Mouse (Mus musculus): Measurements from ENCODE around the gene Gm49403. TPM values are rescaled to one million over a fixed set of nuclear protein-coding genes. Genes with fewer than 3 reads are reported as not detected.
"Not testable (repeated sequence)": the region's sequence is repeated elsewhere in the genome, so short reads cannot be mapped to it uniquely, and the experiment has no call there.

Gene Gm49403
- not detected in 2 replicates for polyA plus RNA-seq (2015; fragmentation: Nextera tagmentation; extraction: Ambion mirVana)

- Histone ChIP-seq H3K9ac (ENCODE audit: low read depth, low read length) (no peak within 1 kb of the TSS), H3K27me3 (replicated peaks; ENCODE audit: control insufficient read depth, insufficient read depth, low read length) (no peaks in the 10 kb centered on the region), H3K4me1 (ENCODE audit: control insufficient read depth, insufficient read depth, low read depth, low read length) (peaks cover 15% of the 10 kb centered on the region), H3K27ac (ENCODE audit: low read depth, low read length) (no peak within 1 kb of the TSS), H3K9me3 (ENCODE audit: control insufficient read depth, low read length) (no peaks in the 10 kb centered on the region), H3K4me2 (ENCODE audit: low read length) (no peak within 1 kb of the TSS), H3K4me3 (ENCODE audit: low read length) (no peak within 1 kb of the TSS), H3K36me3 (ENCODE audit: control insufficient read depth, insufficient read depth, low read length) (no peaks in the 10 kb centered on the region)
- 82% methylated on average over 3 of the region's 3 CpGs for whole genome bisulfite sequencing
- no peak for ATAC-seq
These were observed at the start of gene Gm49403, which contains the start of gene Lbhd1 for GRCm38 (mm10) chr19:8883616-8884015. Gene Gm49403 (plus strand): TSS chr19:8883930. Gene Lbhd1 (plus strand): TSS chr19:8883732.

DNA sequence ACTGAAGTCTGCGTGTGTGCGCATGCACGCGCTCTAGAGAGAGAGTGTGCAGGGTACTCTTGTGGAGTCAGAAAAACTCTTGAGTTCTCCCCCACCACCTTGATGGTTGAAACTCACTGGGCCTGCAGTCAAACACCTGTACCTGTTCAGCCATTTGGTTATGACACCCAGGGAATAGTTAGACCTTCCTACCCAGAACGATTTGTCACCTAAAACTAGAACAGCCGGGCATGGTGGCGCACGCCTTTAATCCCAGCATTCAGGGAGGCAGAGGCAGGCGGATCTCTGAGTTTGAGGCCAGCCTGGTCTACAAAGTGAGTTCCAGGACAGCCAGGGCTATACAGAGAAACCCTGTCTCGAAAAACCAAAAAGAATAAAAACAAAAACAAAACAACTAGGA is 47.4 kb upstream of the Gm49403 start:
- H3K27me3 ChIP-seq (replicated peaks; ENCODE audit: control insufficient read depth, insufficient read depth, low read length); H3K27ac ChIP-seq (ENCODE audit: low read depth, low read length); H3K9me3 ChIP-seq (ENCODE audit: control insufficient read depth, low read length); H3K4me3 ChIP-seq (ENCODE audit: low read length); ATAC-seq; H3K9ac ChIP-seq (ENCODE audit: low read depth, low read length); H3K4me1 ChIP-seq (ENCODE audit: control insufficient read depth, insufficient read depth, low read depth, low read length); H3K4me2 ChIP-seq (ENCODE audit: low read length): not testable (repeated sequence)
- H3K36me3 ChIP-seq (ENCODE audit: control insufficient read depth, insufficient read depth, low read length) = peaks cover 20% of the 10 kb centered on the region
- WGBS = 97% methylated on average over 10 of the region's 10 CpGs

DNA sequence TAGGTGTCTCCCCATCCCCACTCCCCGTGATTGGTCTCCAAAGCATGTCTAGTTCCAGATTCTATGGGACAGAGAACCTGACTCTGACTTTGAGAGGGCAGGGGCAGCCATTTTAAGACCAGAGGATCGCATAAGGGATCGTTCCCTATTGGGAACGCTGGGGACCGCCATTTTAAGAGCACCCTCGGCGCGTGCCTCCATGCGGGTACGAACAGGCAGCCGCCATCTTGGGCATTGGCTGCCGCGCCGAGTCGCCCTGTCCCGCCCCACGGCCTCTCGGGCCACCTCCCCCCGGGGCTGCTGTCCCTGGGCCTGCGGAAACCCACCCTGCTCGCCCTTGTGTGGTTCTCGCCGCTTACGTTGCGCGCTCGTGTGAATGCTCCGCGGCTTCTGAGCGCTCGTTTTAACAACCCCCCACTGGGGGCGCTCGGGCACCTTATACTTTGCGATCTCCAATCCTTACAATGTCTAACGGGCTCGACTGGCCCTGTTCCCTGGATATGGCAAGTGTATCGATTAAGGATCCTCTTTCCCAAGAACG is 46.4 kb upstream of the Gm49403 start, which contains the start of gene Bscl2:
Bscl2 (plus strand) TSS at position 217 of the 541 bp plus-strand sequence.
- H3K36me3 ChIP-seq (ENCODE audit: control insufficient read depth, insufficient read depth, low read length) = peaks cover 12% of the 10 kb centered on the region
- H3K9ac ChIP-seq (ENCODE audit: low read depth, low read length) = peak within 1 kb of the TSS; percentile 75
- no peaks in the 10 kb centered on the region for H3K9me3 ChIP-seq (ENCODE audit: control insufficient read depth, low read length)
- H3K4me3 ChIP-seq (ENCODE audit: low read length) = peak within 1 kb of the TSS; percentile 55
- WGBS = under 1% methylated on average over 38 of the region's 38 CpGs
- peaks cover 10% of the 10 kb centered on the region for H3K4me1 ChIP-seq (ENCODE audit: control insufficient read depth, insufficient read depth, low read depth, low read length)
- peak within 1 kb of the TSS; percentile 97 for H3K27ac ChIP-seq (ENCODE audit: low read depth, low read length)
- H3K4me2 ChIP-seq (ENCODE audit: low read length) = peak within 1 kb of the TSS; percentile 89
- H3K27me3 ChIP-seq (replicated peaks; ENCODE audit: control insufficient read depth, insufficient read depth, low read length) = no peaks in the 10 kb centered on the region
- ATAC-seq = peak; percentile 73

DNA sequence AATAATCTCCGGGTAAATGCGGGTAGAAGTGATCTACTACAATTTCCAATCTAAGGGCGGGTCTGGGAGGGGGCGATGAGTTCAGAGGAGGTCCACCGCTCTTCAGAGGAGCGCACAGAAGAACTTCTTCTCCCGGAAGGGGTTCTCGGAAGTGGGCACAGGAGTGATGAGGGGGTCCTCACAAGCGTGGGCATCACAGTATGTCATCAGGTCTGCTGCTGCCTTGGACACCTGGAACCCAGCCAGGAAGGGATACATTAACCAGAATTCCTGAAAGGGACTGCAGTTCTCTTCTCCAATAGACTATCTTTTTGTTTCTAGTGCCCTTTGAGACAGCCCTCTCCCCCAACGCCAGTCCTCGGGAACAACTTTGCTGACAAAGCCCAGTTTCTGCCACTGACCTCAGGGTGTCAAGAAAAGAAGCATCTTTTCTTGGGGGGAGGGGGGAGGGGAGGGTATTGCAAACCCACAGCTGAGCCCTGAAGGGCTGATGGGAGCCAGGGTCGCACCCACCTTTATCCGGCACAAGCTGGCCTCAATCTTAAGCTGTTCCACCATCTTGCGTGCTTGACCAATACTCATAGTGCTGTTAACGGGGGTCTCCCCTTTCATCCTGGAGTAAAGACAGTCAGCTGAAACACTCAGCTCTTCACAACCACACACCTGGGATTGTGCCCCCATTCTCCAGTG is 45.5 kb upstream of the Gm49403 start:
- peak; percentile 6; the same call in 1 of the 2 replicates for ATAC-seq

GRCm38 (mm10) chr19:8839103-8839907 is 44.4 kb upstream of the Gm49403 start, which contains the start of gene Gng3:
Gene Gng3 (minus strand): TSS chr19:8839194.
- peak within 1 kb of the TSS; percentile 55 for H3K4me3 ChIP-seq (ENCODE audit: low read length)
- peaks cover 12% of the 10 kb centered on the region for H3K4me1 ChIP-seq (ENCODE audit: control insufficient read depth, insufficient read depth, low read depth, low read length)
- peak within 1 kb of the TSS; percentile 75 for H3K9ac ChIP-seq (ENCODE audit: low read depth, low read length)
- peaks cover 11% of the 10 kb centered on the region for H3K36me3 ChIP-seq (ENCODE audit: control insufficient read depth, insufficient read depth, low read length)
- H3K27ac ChIP-seq (ENCODE audit: low read depth, low read length) = peak within 1 kb of the TSS; percentile 97
- H3K9me3 ChIP-seq (ENCODE audit: control insufficient read depth, low read length) = no peaks in the 10 kb centered on the region
- ATAC-seq = peak; percentile 91
- no peaks in the 10 kb centered on the region for H3K27me3 ChIP-seq (replicated peaks; ENCODE audit: control insufficient read depth, insufficient read depth, low read length)
- 23% methylated on average over 11 of the region's 11 CpGs for WGBS
- H3K4me2 ChIP-seq (ENCODE audit: low read length) = peak within 1 kb of the TSS; percentile 89

More for the DNA sequence above, 45.5 kb upstream of the Gm49403 start:
- Histone ChIP-seq H3K27ac (ENCODE audit: low read depth, low read length) (peak overlapping the region; percentile 97), H3K36me3 (ENCODE audit: control insufficient read depth, insufficient read depth, low read length) (peaks cover 13% of the 10 kb centered on the region), H3K9ac (ENCODE audit: low read depth, low read length) (peak overlapping the region; percentile 75), H3K9me3 (ENCODE audit: control insufficient read depth, low read length) (no peaks in the 10 kb centered on the region), H3K4me2 (ENCODE audit: low read length) (peak overlapping the region; percentile 89), H3K27me3 (replicated peaks; ENCODE audit: control insufficient read depth, insufficient read depth, low read length) (no peaks in the 10 kb centered on the region), H3K4me1 (ENCODE audit: control insufficient read depth, insufficient read depth, low read depth, low read length) (peaks cover 12% of the 10 kb centered on the region), H3K4me3 (ENCODE audit: low read length) (peak overlapping the region; percentile 55)
- 2% methylated on average over 15 of the region's 15 CpGs for WGBS

GRCm38 (mm10) chr19:8839908-8840791 is 43.6 kb upstream of the Gm49403 start:
- H3K27me3 ChIP-seq (replicated peaks; ENCODE audit: control insufficient read depth, insufficient read depth, low read length) = no peaks in the 10 kb centered on the region
- no peaks in the 10 kb centered on the region for H3K9me3 ChIP-seq (ENCODE audit: control insufficient read depth, low read length)
- 12% methylated on average over 29 of the region's 29 CpGs for WGBS
- ATAC-seq = peak; percentile 25
- H3K4me2 ChIP-seq (ENCODE audit: low read length) = peak overlapping the region; percentile 89
- peak overlapping the region; percentile 75 for H3K9ac ChIP-seq (ENCODE audit: low read depth, low read length)
- peak overlapping the region; percentile 55 for H3K4me3 ChIP-seq (ENCODE audit: low read length)
- H3K36me3 ChIP-seq (ENCODE audit: control insufficient read depth, insufficient read depth, low read length) = peaks cover 7% of the 10 kb centered on the region
- H3K4me1 ChIP-seq (ENCODE audit: control insufficient read depth, insufficient read depth, low read depth, low read length) = peaks cover 12% of the 10 kb centered on the region
- peak overlapping the region; percentile 97 for H3K27ac ChIP-seq (ENCODE audit: low read depth, low read length)

GRCm38 (mm10) chr19:8841012-8841411 is 42.7 kb upstream of the Gm49403 start:
- Histone ChIP-seq H3K4me2 (ENCODE audit: low read length) (peak overlapping the region; percentile 89), H3K9ac (ENCODE audit: low read depth, low read length) (peak overlapping the region; percentile 75), H3K4me1 (ENCODE audit: control insufficient read depth, insufficient read depth, low read depth, low read length) (peaks cover 12% of the 10 kb centered on the region), H3K36me3 (ENCODE audit: control insufficient read depth, insufficient read depth, low read length) (peaks cover 10% of the 10 kb centered on the region), H3K9me3 (ENCODE audit: control insufficient read depth, low read length) (no peaks in the 10 kb centered on the region), H3K27me3 (replicated peaks; ENCODE audit: control insufficient read depth, insufficient read depth, low read length) (no peaks in the 10 kb centered on the region), H3K4me3 (ENCODE audit: low read length) (peak overlapping the region; percentile 55), H3K27ac (ENCODE audit: low read depth, low read length) (no peak overlapping the region; the same call in 1 of the 2 replicates)
- 94% methylated on average over 7 of the region's 7 CpGs for WGBS
- ATAC-seq = no peak

DNA sequence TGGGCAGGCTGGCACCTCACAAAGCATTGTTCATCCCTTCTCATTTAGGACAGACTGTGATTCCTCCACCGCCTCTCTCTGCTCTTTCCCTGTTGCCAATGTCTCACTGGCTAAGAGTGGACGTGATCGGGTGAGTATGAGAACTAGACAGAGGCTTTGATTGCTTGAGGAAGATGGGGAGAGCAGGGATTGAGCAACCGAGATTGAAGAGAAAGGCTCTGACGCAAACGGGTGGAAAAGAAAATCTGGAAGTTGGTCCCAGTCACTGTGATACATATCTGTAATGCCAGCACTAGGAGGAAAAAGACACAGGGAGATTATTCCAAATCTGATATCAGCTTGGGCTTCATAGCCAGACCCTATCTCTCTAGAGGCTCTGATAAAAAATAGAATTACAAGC is 40.8 kb upstream of the Gm49403 start:
- no peak overlapping the region for H3K27ac ChIP-seq (ENCODE audit: low read depth, low read length)
- no peaks in the 10 kb centered on the region for H3K27me3 ChIP-seq (replicated peaks; ENCODE audit: control insufficient read depth, insufficient read depth, low read length)
- no peak overlapping the region for H3K4me3 ChIP-seq (ENCODE audit: low read length)
- ATAC-seq = no peak
- H3K9me3 ChIP-seq (ENCODE audit: control insufficient read depth, low read length) = no peaks in the 10 kb centered on the region
- H3K4me1 ChIP-seq (ENCODE audit: control insufficient read depth, insufficient read depth, low read depth, low read length) = peaks cover 12% of the 10 kb centered on the region
- H3K4me2 ChIP-seq (ENCODE audit: low read length) = no peak overlapping the region
- H3K9ac ChIP-seq (ENCODE audit: low read depth, low read length) = no peak overlapping the region
- H3K36me3 ChIP-seq (ENCODE audit: control insufficient read depth, insufficient read depth, low read length) = peaks cover 21% of the 10 kb centered on the region
- WGBS = 92% methylated on average over 6 of the region's 6 CpGs

Measured in hindbrain, embryonic 16.5 days (tissue).